Mouse (Mus musculus) myocyte (in vitro differentiated cells): ENCODE data around the gene Atxn2. TPM values are rescaled to one million over a fixed set of nuclear protein-coding genes. Genes with fewer than 3 reads are reported as not detected.

Source experiments
- H3K27me3 ChIP-seq: one replicate; pipeline ENCODE4 v1.6.1; 2011; ENCODE audit not compliant: control insufficient read depth, insufficient read depth, insufficient read length
- H3K36me3 ChIP-seq: one replicate; pipeline ENCODE4 v1.6.1; 2011; ENCODE audit not compliant: control insufficient read depth, insufficient read depth
- H3K4me2 ChIP-seq: one replicate; pipeline ENCODE4 v1.6.1; 2011; ENCODE audit warnings: low read depth, control low read depth
- H3K4me3 ChIP-seq: one replicate; pipeline ENCODE4 v1.5.1; 2011; ENCODE audit warnings: mild to moderate bottlenecking, control low read depth, moderate library complexity
- H3K79me2 ChIP-seq: one replicate; pipeline ENCODE4 v1.6.1; 2011; ENCODE audit not compliant: control insufficient read depth, insufficient read depth
- H3ac ChIP-seq: one replicate; pipeline ENCODE4 v1.6.1; 2011; ENCODE audit not compliant: control insufficient read depth, insufficient read length
- CEBPB ChIP-seq: IDR thresholded peaks from 2 replicates; pipeline ENCODE4 v1.6.1; 2011; ENCODE audit warnings: mild to moderate bottlenecking, moderate library complexity; ENCODE audit not compliant: poor library complexity, insufficient read depth, severe bottlenecking
- E2F4 ChIP-seq: IDR thresholded peaks from one replicate; pipeline ENCODE4 v1.6.1; 2011; ENCODE audit warnings: mild to moderate bottlenecking, control low read depth, moderate library complexity; ENCODE audit not compliant: insufficient read depth
- MAX ChIP-seq: IDR thresholded peaks from one replicate; pipeline ENCODE4 v1.6.1; 2011; ENCODE audit warnings: low read depth, mild to moderate bottlenecking, control low read depth
- MYOD1 ChIP-seq, 3 experiments: IDR thresholded peaks; one replicate each; pipeline ENCODE4 v1.6.1; 2011; ENCODE audit warnings: control low read depth in 2 of 3, low read depth in 2 of 3, mild to moderate bottlenecking in 2 of 3, moderate library complexity in 1 of 3; ENCODE audit not compliant: insufficient read length in 2 of 3, control insufficient read depth in 1 of 3
- MYOG ChIP-seq, 3 experiments: IDR thresholded peaks; one replicate each; pipeline ENCODE4 v1.6.1; 2011; ENCODE audit warnings: control low read depth in 2 of 3, low read depth in 2 of 3, mild to moderate bottlenecking in 2 of 3; ENCODE audit not compliant: insufficient read length in 2 of 3, control insufficient read depth in 1 of 3, insufficient read depth in 1 of 3
- POLR2A ChIP-seq: IDR thresholded peaks from one replicate; pipeline ENCODE4 v1.6.1; 2011; ENCODE audit warnings: low read depth, mild to moderate bottlenecking, control low read depth, moderate library complexity; ENCODE audit not compliant: insufficient read length
- POLR2AphosphoS2 ChIP-seq: IDR thresholded peaks from one replicate; pipeline ENCODE4 v1.6.1; 2011; ENCODE audit warnings: low read depth, control low read depth; ENCODE audit not compliant: insufficient read length
- REST ChIP-seq: IDR thresholded peaks from one replicate; pipeline ENCODE4 v1.6.1; 2011; ENCODE audit warnings: mild to moderate bottlenecking, control low read depth, moderate library complexity; ENCODE audit not compliant: insufficient read depth, insufficient read length
- SRF ChIP-seq: IDR thresholded peaks from one replicate; pipeline ENCODE4 v1.6.1; 2011; ENCODE audit warnings: low read depth; ENCODE audit not compliant: control insufficient read depth, insufficient read length
- TCF12 ChIP-seq: IDR thresholded peaks from one replicate; pipeline ENCODE4 v1.6.1; 2011; ENCODE audit warnings: mild to moderate bottlenecking, control low read depth; ENCODE audit not compliant: poor library complexity, insufficient read depth, severe bottlenecking
- TCF3 ChIP-seq: IDR thresholded peaks from one replicate; pipeline ENCODE4 v1.6.1; 2011; ENCODE audit warnings: low read depth, control low read depth; ENCODE audit not compliant: insufficient read length
- USF1 ChIP-seq: IDR thresholded peaks from one replicate; pipeline ENCODE4 v1.6.1; 2011; ENCODE audit warnings: low read depth, mild to moderate bottlenecking, control low read depth, moderate library complexity
- polyA plus RNA-seq: library from polyadenylated mRNA; unstranded; fragments of >200 nt; fragmentation: generic; extraction: Trizol; gene quantifications from one replicate; pipeline ENCODE4 v1.2.1, GENCODE M21; 2012; ENCODE audit warnings: missing spikeins

The Atxn2 gene
- polyA plus RNA-seq, 1 experiment = 95.3 TPM

- no peak for TF ChIP-seq TCF12
- TF ChIP-seq MYOD1 (IDR thresholded peaks at IDR 0.05; ENCODE audit: control insufficient read depth in 1 of 3, insufficient read length in 2 of 3, low read depth in 2 of 3) = peak in 1 of 3 experiments; percentile 23
- peak overlapping the region; percentile 86 for H3K4me3 ChIP-seq
- no peak overlapping the region for H3ac ChIP-seq
- H3K36me3 ChIP-seq = no peaks in the 10 kb centered on the region
- H3K27me3 ChIP-seq = no peaks in the 10 kb centered on the region
- peaks cover 64% of the 10 kb centered on the region for H3K79me2 ChIP-seq
- peak overlapping the region; percentile 87 for H3K4me2 ChIP-seq
These were observed 3.2 kb downstream of the Atxn2 start for GRCm38 (mm10) chr5:121714331-121714730.

DNA sequence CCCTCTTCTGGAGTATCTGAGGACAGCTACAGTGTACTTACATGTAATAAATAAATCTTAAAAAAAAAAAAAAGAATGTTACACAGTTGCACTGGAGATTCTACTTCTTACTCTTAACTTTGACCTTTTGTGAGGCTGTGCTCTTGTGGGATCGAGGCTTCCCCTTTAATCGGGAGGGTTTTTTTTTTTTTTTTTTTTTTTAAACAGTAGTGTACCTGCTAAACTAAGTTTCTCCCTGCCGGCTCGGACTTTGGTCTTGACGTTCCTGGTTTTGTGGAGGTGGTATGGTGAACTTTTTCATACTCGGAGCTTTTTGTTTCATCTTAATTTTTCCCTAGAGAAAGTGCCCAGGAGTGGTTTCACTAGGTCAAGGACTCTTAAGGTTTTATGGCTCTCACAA, 3.8 kb downstream of the Atxn2 start:
- Histone ChIP-seq H3ac (no peak overlapping the region), H3K79me2 (peaks cover 70% of the 10 kb centered on the region), H3K27me3 (no peaks in the 10 kb centered on the region), H3K4me3 (peak overlapping the region; percentile 86), H3K36me3 (no peaks in the 10 kb centered on the region), H3K4me2 (peak overlapping the region; percentile 87)
- TF ChIP-seq MYOD1 (IDR thresholded peaks at IDR 0.05; ENCODE audit: control insufficient read depth in 1 of 3, insufficient read length in 2 of 3, low read depth in 2 of 3) (no peak), TCF12 (no peak), SRF (no peak), REST (no peak), E2F4 (no peak), POLR2AphosphoS2 (no peak), CEBPB (no peak), POLR2A (no peak), TCF3 (no peak), USF1 (no peak), MAX (no peak), MYOG (IDR thresholded peaks at IDR 0.05; ENCODE audit: control insufficient read depth in 1 of 3, insufficient read depth in 1 of 3, insufficient read length in 2 of 3, low read depth in 2 of 3) (no peak)

DNA sequence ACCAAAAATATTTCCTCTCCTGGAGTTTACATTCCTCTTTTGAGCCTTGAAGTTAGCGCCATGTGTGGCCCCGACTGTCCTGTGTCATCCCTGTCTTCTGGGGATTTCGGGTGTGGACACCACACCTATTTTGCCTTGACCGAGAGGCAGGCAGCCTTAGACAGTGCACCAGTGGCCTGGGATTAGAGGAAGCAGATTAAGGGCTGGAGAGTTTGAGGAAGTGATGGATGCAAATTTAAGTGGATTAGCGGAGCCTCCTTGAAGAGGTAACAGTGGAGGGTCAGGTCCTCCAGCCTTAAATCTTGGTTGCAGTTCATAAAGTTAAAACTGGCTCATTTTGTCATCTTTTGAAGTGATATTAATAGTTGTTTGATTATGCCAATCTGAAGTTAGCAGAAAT, 7.3 kb downstream of the Atxn2 start:
- TF ChIP-seq REST = no peak
- TF ChIP-seq CEBPB = no peak
- no peak for TF ChIP-seq SRF
- TF ChIP-seq MYOG (IDR thresholded peaks at IDR 0.05; ENCODE audit: control insufficient read depth in 1 of 3, insufficient read depth in 1 of 3, insufficient read length in 2 of 3, low read depth in 2 of 3) = no peak
- TF ChIP-seq MYOD1 (IDR thresholded peaks at IDR 0.05; ENCODE audit: control insufficient read depth in 1 of 3, insufficient read length in 2 of 3, low read depth in 2 of 3) = no peak
- TF ChIP-seq POLR2AphosphoS2 = no peak
- no peak for TF ChIP-seq MAX
- TF ChIP-seq TCF3 = no peak
- no peak for TF ChIP-seq TCF12
- TF ChIP-seq USF1 = no peak
- no peak for TF ChIP-seq E2F4
- TF ChIP-seq POLR2A = no peak
- Histone ChIP-seq H3K36me3 (no peaks in the 10 kb centered on the region), H3ac (no peak overlapping the region), H3K4me3 (no peak overlapping the region), H3K27me3 (no peaks in the 10 kb centered on the region), H3K4me2 (no peak overlapping the region), H3K79me2 (peaks cover 100% of the 10 kb centered on the region)

DNA sequence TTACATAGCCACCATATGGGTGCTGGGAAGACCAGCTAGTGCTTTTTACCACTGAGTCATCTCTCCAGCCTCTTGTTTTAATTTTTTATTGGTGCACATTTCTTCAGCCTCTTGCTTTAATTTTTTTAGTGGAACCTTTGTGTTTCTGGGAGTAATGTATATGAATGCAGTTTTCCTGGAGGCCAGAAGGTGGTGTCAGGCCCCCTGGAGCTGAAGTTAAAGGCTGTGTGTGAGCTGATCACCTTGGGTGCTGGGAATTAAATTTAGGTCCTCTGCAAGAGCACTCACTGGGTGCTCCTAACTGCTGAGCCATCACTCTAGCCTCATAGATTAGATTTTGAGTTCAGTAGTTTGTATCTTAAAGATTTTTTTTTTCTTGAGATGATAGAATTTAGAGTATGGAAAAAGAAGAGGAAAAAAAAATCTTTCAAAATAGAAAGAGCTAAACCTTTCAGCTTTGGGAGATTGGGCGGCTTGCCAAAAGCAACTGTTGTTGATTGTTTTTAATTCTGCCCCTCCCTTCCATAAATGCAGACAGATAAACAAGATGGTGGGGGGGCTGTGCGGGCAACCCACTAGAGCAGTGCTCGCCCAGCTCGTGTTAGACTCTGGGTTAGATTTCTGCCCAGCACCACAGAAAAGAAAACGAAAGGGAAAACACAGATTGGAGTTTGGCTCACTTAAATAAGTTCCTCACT, 9.9 kb downstream of the Atxn2 start:
- no peaks in the 10 kb centered on the region for H3K27me3 ChIP-seq
- H3ac ChIP-seq = no peak overlapping the region
- H3K36me3 ChIP-seq = no peaks in the 10 kb centered on the region
- H3K79me2 ChIP-seq = peaks cover 99% of the 10 kb centered on the region
- no peak overlapping the region for H3K4me2 ChIP-seq
- TF ChIP-seq CEBPB = no peak
- H3K4me3 ChIP-seq = no peak overlapping the region

DNA sequence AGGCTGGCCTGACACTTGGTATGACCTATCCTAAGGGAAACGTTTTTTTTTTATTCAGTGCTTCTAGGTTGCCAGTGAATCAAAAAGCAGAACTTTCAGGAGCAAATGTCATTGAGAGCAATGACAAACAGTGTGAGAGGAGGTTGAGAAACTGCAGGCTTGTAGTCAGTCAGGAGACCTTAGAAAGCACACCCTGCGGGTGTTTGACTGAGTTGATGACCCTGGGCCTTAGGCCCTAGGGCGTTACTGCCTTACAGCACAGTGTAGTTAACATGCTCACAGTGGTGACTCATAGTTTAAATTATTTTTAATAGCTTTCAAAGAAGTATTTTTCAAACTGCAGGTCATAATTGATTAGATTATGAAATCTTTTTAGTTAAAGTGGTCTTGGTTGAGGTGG, 10.7 kb downstream of the Atxn2 start:
- Histone ChIP-seq H3K4me3 (no peak overlapping the region), H3K27me3 (no peaks in the 10 kb centered on the region), H3K36me3 (peaks cover 4% of the 10 kb centered on the region), H3ac (no peak overlapping the region), H3K4me2 (no peak overlapping the region), H3K79me2 (peaks cover 99% of the 10 kb centered on the region)
- TF ChIP-seq CEBPB (no peak), SRF (no peak), MYOG (IDR thresholded peaks at IDR 0.05; ENCODE audit: control insufficient read depth in 1 of 3, insufficient read depth in 1 of 3, insufficient read length in 2 of 3, low read depth in 2 of 3) (no peak), MAX (no peak), USF1 (no peak), POLR2A (no peak), REST (no peak)

GRCm38 (mm10) chr5:121724678-121725077, 13.5 kb downstream of the Atxn2 start:
- Histone ChIP-seq H3K36me3 (peaks cover 4% of the 10 kb centered on the region), H3K4me2 (no peak overlapping the region), H3K27me3 (no peaks in the 10 kb centered on the region), H3K4me3 (no peak overlapping the region), H3ac (no peak overlapping the region), H3K79me2 (peaks cover 99% of the 10 kb centered on the region)
- TF ChIP-seq TCF3 (no peak), TCF12 (no peak), REST (no peak), CEBPB (no peak), SRF (no peak), MYOG (IDR thresholded peaks at IDR 0.05; ENCODE audit: control insufficient read depth in 1 of 3, insufficient read depth in 1 of 3, insufficient read length in 2 of 3, low read depth in 2 of 3) (no peak), MAX (no peak), USF1 (no peak), POLR2AphosphoS2 (no peak), POLR2A (no peak), MYOD1 (IDR thresholded peaks at IDR 0.05; ENCODE audit: control insufficient read depth in 1 of 3, insufficient read length in 2 of 3, low read depth in 2 of 3) (no peak), E2F4 (no peak)
